Comparison of ENCODE assay signal across 10 mouse cellular contexts in the genomic region with DNA sequence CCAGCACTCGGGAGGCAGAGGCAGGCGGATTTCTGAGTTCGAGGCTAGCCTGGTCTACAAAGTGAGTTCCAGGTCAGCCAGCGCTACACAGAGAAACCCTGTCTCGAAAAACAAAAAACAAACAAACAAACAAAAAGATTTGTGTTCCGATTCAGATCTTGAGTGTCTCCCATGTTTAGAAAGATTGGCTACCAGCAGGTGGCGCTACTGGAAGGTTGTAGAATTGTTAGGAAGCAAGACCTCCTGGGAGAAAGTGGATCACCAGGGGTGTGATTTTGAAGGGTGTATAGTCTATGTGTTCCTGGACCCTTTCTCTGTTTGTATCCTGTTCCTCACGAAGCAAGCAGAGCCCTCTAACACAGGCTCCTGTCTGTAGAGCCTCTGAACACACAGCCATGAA. TPM values are rescaled to one million over a fixed set of nuclear protein-coding genes. Genes with fewer than 3 reads are reported as not detected.
DNase-seq lines count a peak whose midpoint lies in the region; ATAC-seq and TF ChIP-seq lines count a peak whose summit lies in the region.
"Had no signal": no experiment of that assay in that cellular context is flagged by ENCODE, and none has a peak within 500 bp of the region (broad histone marks: within the 10 kb centered on the region; RNA-seq: fewer than 3 reads in every experiment).

No protein-coding gene starts in this region.

- WGBS in forebrain, postnatal 0 days, result 84% methylated on average over 8 of the region's 8 CpGs
- WGBS in forebrain, embryonic 12.5 days, result 82% methylated on average over 8 of the region's 8 CpGs
- WGBS in midbrain, embryonic 11.5 days, result 82% methylated on average over 8 of the region's 8 CpGs
- 84% methylated on average over 8 of the region's 8 CpGs for WGBS in midbrain, embryonic 13.5 days
- 69% methylated on average over 8 of the region's 8 CpGs for WGBS in heart, embryonic 10.5 days

- peak; percentile 77 for TF ChIP-seq RAD21 in MEL (IDR thresholded peaks at IDR 0.05; ENCODE audit: low read depth, low read length)

- no peak overlapping the region for H3K4me2 ChIP-seq in forebrain, postnatal 0 days (ENCODE audit: low read depth)
- H3K4me2 ChIP-seq in forebrain, embryonic 12.5 days, result no peak overlapping the region
- H3K4me2 ChIP-seq in midbrain, embryonic 11.5 days, result no peak overlapping the region
- no peak overlapping the region for H3K4me2 ChIP-seq in midbrain, embryonic 13.5 days (replicated peaks)
- H3K4me2 ChIP-seq: heart, embryonic 13.5 days had no signal

- no peaks in the 10 kb centered on the region for H3K4me1 ChIP-seq in forebrain, postnatal 0 days (ENCODE audit: insufficient read depth)
- H3K4me1 ChIP-seq in forebrain, embryonic 12.5 days, result peaks cover 4% of the 10 kb centered on the region; the same call in 1 of the 2 replicates
- H3K4me1 ChIP-seq in midbrain, embryonic 11.5 days (ENCODE audit: control insufficient read depth, insufficient read depth, low read length), result no peaks in the 10 kb centered on the region
- H3K4me1 ChIP-seq in midbrain, embryonic 13.5 days (replicated peaks), result 0 out of 2 replicates have a peak, but pooled peaks cover 3% of the 10 kb centered on the region
- peaks cover 0 to 7% of the 10 kb centered on the region in 2 experiments; a peak in 1 of 4 replicates for H3K4me1 ChIP-seq in MEL (ENCODE audit: control insufficient read depth in 1 of 2, insufficient read depth in 2 of 2, low read length in 2 of 2)
- peaks cover 16% of the 10 kb centered on the region for H3K4me1 ChIP-seq in heart, embryonic 10.5 days

- H3K79me2 ChIP-seq in MEL (ENCODE audit: control insufficient read depth, insufficient read depth, low read length, poor library complexity), result no peaks in the 10 kb centered on the region

- peak; percentile 31 for DNase-seq in forebrain, postnatal 0 days
- DNase-seq in midbrain, embryonic 11.5 days (ENCODE audit: low spot score, missing footprints), result peak; percentile 80
- peak; percentile 84 for DNase-seq in MEL (ENCODE audit: low read depth, low spot score)
- peak; percentile 62 for DNase-seq in heart, embryonic 10.5 days (ENCODE audit: low spot score)
- DNase-seq in retina, postnatal 1 day, result peak; percentile 47

- peak; percentile 46 for TF ChIP-seq CTCF in forebrain, postnatal 0 days (IDR thresholded peaks at IDR 0.05; ENCODE audit: low read depth)
- peak; percentile 63 to 84 (median 72) for TF ChIP-seq CTCF in MEL (IDR thresholded peaks at IDR 0.05 in 2 of 3, conservative IDR thresholded peaks at IDR 0.05 in 1 of 3; ENCODE audit: control insufficient read depth in 1 of 3, insufficient read depth in 1 of 3, low read depth in 2 of 3, low read length in 3 of 3, poor library complexity in 1 of 3, severe bottlenecking in 1 of 3)

- H3K9ac ChIP-seq in forebrain, postnatal 0 days, result no peak overlapping the region
- H3K9ac ChIP-seq in forebrain, embryonic 12.5 days, result no peak overlapping the region
- no peak overlapping the region for H3K9ac ChIP-seq in midbrain, embryonic 11.5 days (ENCODE audit: low read length)
- no peak overlapping the region for H3K9ac ChIP-seq in midbrain, embryonic 13.5 days (replicated peaks)
- no peak overlapping the region for H3K9ac ChIP-seq in MEL (ENCODE audit: control insufficient read depth, low read depth, low read length, poor library complexity, severe bottlenecking)
- H3K9ac ChIP-seq: heart, embryonic 13.5 days had no signal

- no peaks in the 10 kb centered on the region for H3K9me3 ChIP-seq in forebrain, postnatal 0 days (ENCODE audit: low read length)
- H3K9me3 ChIP-seq in forebrain, embryonic 12.5 days, result no peaks in the 10 kb centered on the region
- no peaks in the 10 kb centered on the region for H3K9me3 ChIP-seq in midbrain, embryonic 11.5 days (ENCODE audit: control insufficient read depth, low read length)
- no peaks in the 10 kb centered on the region for H3K9me3 ChIP-seq in midbrain, embryonic 13.5 days
- H3K9me3 ChIP-seq in MEL (replicated peaks; ENCODE audit: insufficient read depth, low read length), result no peaks in the 10 kb centered on the region
- H3K9me3 ChIP-seq in heart, embryonic 10.5 days, result no peaks in the 10 kb centered on the region
- H3K9me3 ChIP-seq: heart, embryonic 13.5 days had no signal

- ATAC-seq in forebrain, postnatal 0 days, result no peak
- ATAC-seq in forebrain, embryonic 12.5 days (ENCODE audit: low FRiP score), result no peak
- no peak for ATAC-seq in midbrain, embryonic 11.5 days (ENCODE audit: low FRiP score)
- no peak for ATAC-seq in midbrain, embryonic 13.5 days
- ATAC-seq in activated CD4-positive, CD25-positive, alpha-beta regulatory T cell, adult 4 months, result no peak

- no peak overlapping the region for H3K27ac ChIP-seq in forebrain, postnatal 0 days (ENCODE audit: low read depth, low read length)
- no peak overlapping the region for H3K27ac ChIP-seq in forebrain, embryonic 12.5 days
- H3K27ac ChIP-seq in midbrain, embryonic 11.5 days (ENCODE audit: low read depth, low read length), result no peak overlapping the region
- no peak overlapping the region for H3K27ac ChIP-seq in midbrain, embryonic 13.5 days
- H3K27ac ChIP-seq in MEL (ENCODE audit: control insufficient read depth, low read depth, low read length), result no peak overlapping the region
- H3K27ac ChIP-seq in heart, embryonic 10.5 days, result no peak overlapping the region
- H3K27ac ChIP-seq: heart, embryonic 13.5 days had no signal

- no peak for TF ChIP-seq EP300 in MEL (IDR thresholded peaks at IDR 0.05; ENCODE audit: low read depth in 1 of 2, low read length in 2 of 2)

- no peaks in the 10 kb centered on the region for H3K36me3 ChIP-seq in forebrain, postnatal 0 days (ENCODE audit: insufficient read depth)
- no peaks in the 10 kb centered on the region for H3K36me3 ChIP-seq in forebrain, embryonic 12.5 days (replicated peaks)
- no peaks in the 10 kb centered on the region for H3K36me3 ChIP-seq in midbrain, embryonic 11.5 days (ENCODE audit: control insufficient read depth, insufficient read depth, low read length)
- no peaks in the 10 kb centered on the region for H3K36me3 ChIP-seq in midbrain, embryonic 13.5 days
- H3K36me3 ChIP-seq in MEL (ENCODE audit: control insufficient read depth in 1 of 2, insufficient read depth in 2 of 2, low read length in 2 of 2), result 0 out of 4 replicates have a peak, but pooled peaks cover 0 to under 1% of the 10 kb centered on the region in 2 experiments
- H3K36me3 ChIP-seq in heart, embryonic 10.5 days, result no peaks in the 10 kb centered on the region
- H3K36me3 ChIP-seq: heart, embryonic 13.5 days had no signal

- no peak for TF ChIP-seq POLR2A in MEL (IDR thresholded peaks at IDR 0.05; ENCODE audit: control insufficient read depth in 1 of 2, insufficient read depth in 1 of 2, low read depth in 1 of 2, low read length in 2 of 2, poor library complexity in 1 of 2)

- no peak overlapping the region for H3K4me3 ChIP-seq in forebrain, postnatal 0 days (ENCODE audit: low read depth, low read length)
- H3K4me3 ChIP-seq in forebrain, embryonic 12.5 days (replicated peaks), result no peak overlapping the region
- no peak overlapping the region for H3K4me3 ChIP-seq in midbrain, embryonic 11.5 days (ENCODE audit: low read depth, low read length)
- H3K4me3 ChIP-seq in midbrain, embryonic 13.5 days (replicated peaks), result no peak overlapping the region
- no peak overlapping the region for H3K4me3 ChIP-seq in MEL (ENCODE audit: control insufficient read depth in 1 of 2, insufficient read depth in 1 of 2, low read depth in 2 of 2, low read length in 2 of 2)
- H3K4me3 ChIP-seq in heart, embryonic 10.5 days, result no peak overlapping the region
- H3K4me3 ChIP-seq: heart, embryonic 13.5 days had no signal

- H3K27me3 ChIP-seq in forebrain, postnatal 0 days (ENCODE audit: insufficient read depth, low read length), result no peaks in the 10 kb centered on the region
- H3K27me3 ChIP-seq in forebrain, embryonic 12.5 days, result no peaks in the 10 kb centered on the region
- H3K27me3 ChIP-seq in midbrain, embryonic 11.5 days (ENCODE audit: control insufficient read depth, insufficient read depth, low read length), result no peaks in the 10 kb centered on the region
- no peaks in the 10 kb centered on the region for H3K27me3 ChIP-seq in midbrain, embryonic 13.5 days
- no peaks in the 10 kb centered on the region for H3K27me3 ChIP-seq in MEL (ENCODE audit: control insufficient read depth in 1 of 2, insufficient read depth in 2 of 2, low read length in 2 of 2)
- 0 out of 2 replicates have a peak, but pooled peaks cover 5% of the 10 kb centered on the region for H3K27me3 ChIP-seq in heart, embryonic 10.5 days (ENCODE audit: insufficient read depth, poor library complexity, severe bottlenecking)
- H3K27me3 ChIP-seq: heart, embryonic 13.5 days had no signal

TF ChIP-seq in MEL, 35 proteins besides CTCF, POLR2A, EP300 and RAD21 (continues in another document):
- TF ChIP-seq JUND (IDR thresholded peaks at IDR 0.05; ENCODE audit: low read depth, low read length), result no peak
- TF ChIP-seq ZC3H11A (IDR thresholded peaks at IDR 0.05; ENCODE audit: low read depth, low read length), result peak; percentile 81

RNA-seq across cellular contexts. Expression of gene Kcnmb1, which starts 4.1 kb away (rescaled TPM):
- 0.10 and 0.15 TPM in 2 replicates for total RNA-seq in forebrain, postnatal 0 days (2014; rRNA removed)
- 0.10 and 0.13 TPM in 2 replicates for polyA plus RNA-seq in forebrain, postnatal 0 days (2015; fragmentation: Nextera tagmentation; extraction: Ambion mirVana)
- polyA plus RNA-seq in forebrain, embryonic 12.5 days (2016; fragmentation: Nextera tagmentation; extraction: Ambion mirVana), result 0.08 TPM in 1 of 2 replicates, not detected in the other
- polyA plus RNA-seq in midbrain, embryonic 11.5 days (2014; fragmentation: Nextera tagmentation; extraction: Ambion mirVana), result 0.18 and 0.39 TPM in 2 replicates
- 0.19 TPM in 2 replicates for polyA plus RNA-seq in midbrain, embryonic 13.5 days (2015; fragmentation: Nextera tagmentation; extraction: Ambion mirVana)
- total RNA-seq in MEL (2012; rRNA removed), result 0.42 and 0.85 TPM in 2 replicates
- polyA plus RNA-seq in MEL (2012; ENCODE audit: insufficient read depth in 1 of 2, insufficient read length in 2 of 2, low read depth in 1 of 2, low replicate concordance in 2 of 2, missing spikeins in 1 of 2), result under 1 TPM in 1 of 2 experiments, not detected in 1; 0.15 TPM
- polyA plus RNA-seq in heart, embryonic 10.5 days (2016; fragmentation: Nextera tagmentation; extraction: Ambion mirVana), result 6.9 and 10.2 TPM in 2 replicates
- under 1 TPM; 0.60 TPM for polyA plus RNA-seq in activated CD4-positive, CD25-positive, alpha-beta regulatory T cell, adult 4 months (2017; shearing (Covaris generic))
- total RNA-seq: liver, adult 2 months had no signal

RNA-seq across cellular contexts. Expression of gene Kcnip1, which starts 34.2 kb away (rescaled TPM):
- total RNA-seq in forebrain, postnatal 0 days (2014; rRNA removed), result 68.4 and 92.6 TPM in 2 replicates
- polyA plus RNA-seq in forebrain, postnatal 0 days (2015; fragmentation: Nextera tagmentation; extraction: Ambion mirVana), result 70.0 and 91.0 TPM in 2 replicates
- 16.3 and 17.3 TPM in 2 replicates for polyA plus RNA-seq in forebrain, embryonic 12.5 days (2016; fragmentation: Nextera tagmentation; extraction: Ambion mirVana)
- 8.1 and 9.0 TPM in 2 replicates for polyA plus RNA-seq in midbrain, embryonic 11.5 days (2014; fragmentation: Nextera tagmentation; extraction: Ambion mirVana)
- polyA plus RNA-seq in midbrain, embryonic 13.5 days (2015; fragmentation: Nextera tagmentation; extraction: Ambion mirVana), result 41.6 and 45.9 TPM in 2 replicates
- total RNA-seq in MEL (2012; rRNA removed), result 0.04 TPM in 1 of 2 replicates, not detected in the other
- under 1 TPM in 1 of 2 experiments, not detected in 1; 0.06 TPM for polyA plus RNA-seq in MEL (2012; ENCODE audit: insufficient read depth in 1 of 2, insufficient read length in 2 of 2, low read depth in 1 of 2, low replicate concordance in 2 of 2, missing spikeins in 1 of 2)
- 0.33 and 1.8 TPM in 2 replicates for polyA plus RNA-seq in heart, embryonic 10.5 days (2016; fragmentation: Nextera tagmentation; extraction: Ambion mirVana)
- polyA plus RNA-seq in activated CD4-positive, CD25-positive, alpha-beta regulatory T cell, adult 4 months (2017; shearing (Covaris generic)), result not detected
- total RNA-seq: liver, adult 2 months had no signal
- polyA plus RNA-seq: liver, adult 2 months had no signal

Comparison
In these comparisons a context has a peak if more than half of its experiments do, and no peak if none do; other contexts are left out.
1. DNase-seq: peak in every context shown above with its lines; median percentile 84 in MEL; 80 in midbrain, embryonic 11.5 days; 62 in heart, embryonic 10.5 days; 47 in retina, postnatal 1 day; 31 in forebrain, postnatal 0 days.